Mouse (Mus musculus): ENCODE data around the gene Ddx1.
A peak's percentile ranks its signal among the peaks of the same experiment; 100 is the strongest.

Ddx1 gene

GRCm38 (mm10) chr12:13248691-13249572 is at the start of gene Ddx1:
Gene Ddx1, minus strand, starts transcription at chr12:13249213.
- peak; percentile 69 for DNase-seq (ENCODE audit: low spot score)

GRCm38 (mm10) chr12:13293421-13293881 is 44.4 kb upstream of the Ddx1 start:
- no peak for DNase-seq (ENCODE audit: low spot score)

GRCm38 (mm10) chr12:13291453-13291852 is 42.4 kb upstream of the Ddx1 start:
- DNase-seq (ENCODE audit: low spot score): no peak

GRCm38 (mm10) chr12:13269570-13270390 is 20.8 kb upstream of the Ddx1 start:
- DNase-seq (ENCODE audit: low spot score): no peak

GRCm38 (mm10) chr12:13268826-13269449 is 19.9 kb upstream of the Ddx1 start, which contains the start of gene Nbas:
Gene Nbas, plus strand, starts transcription at chr12:13269133.
- DNase-seq (ENCODE audit: low spot score): peak; percentile 84

GRCm38 (mm10) chr12:13268412-13268811 is 19.4 kb upstream of the Ddx1 start:
- DNase-seq (ENCODE audit: low spot score): no peak

- no peak for DNase-seq (ENCODE audit: low spot score)
Observed at GRCm38 (mm10) chr12:13255701-13256100, 6.7 kb upstream of the Ddx1 start.

- DNase-seq (ENCODE audit: low spot score): no peak
Observed at GRCm38 (mm10) chr12:13255068-13255467, 6.1 kb upstream of the Ddx1 start.

GRCm38 (mm10) chr12:13249573-13249919 is 533 bp upstream of the Ddx1 start:
- no peak for DNase-seq (ENCODE audit: low spot score)

- no peak for DNase-seq (ENCODE audit: low spot score)
Observed at GRCm38 (mm10) chr12:13242453-13242852, 6.6 kb downstream of the Ddx1 start.

- DNase-seq (ENCODE audit: low spot score): no peak
Observed at GRCm38 (mm10) chr12:13218101-13218514, 30.9 kb downstream of the Ddx1 start.

- no peak for DNase-seq (ENCODE audit: low spot score)
Observed at GRCm38 (mm10) chr12:13217568-13217967, 31.4 kb downstream of the Ddx1 start.

- no peak for DNase-seq (ENCODE audit: low spot score)
Observed at GRCm38 (mm10) chr12:13216501-13217103, 32.4 kb downstream of the Ddx1 start.

GRCm38 (mm10) chr12:13214345-13215278 is 34.4 kb downstream of the Ddx1 start:
- DNase-seq (ENCODE audit: low spot score): peak; percentile 84

- DNase-seq (ENCODE audit: low spot score): peak; percentile 54
Observed at GRCm38 (mm10) chr12:13211746-13212482, 37.1 kb downstream of the Ddx1 start.

- DNase-seq (ENCODE audit: low spot score): no peak
Observed at GRCm38 (mm10) chr12:13209692-13210377, 39.2 kb downstream of the Ddx1 start.

GRCm38 (mm10) chr12:13208983-13209451 is 40.0 kb downstream of the Ddx1 start:
- no peak for DNase-seq (ENCODE audit: low spot score)

GRCm38 (mm10) chr12:13208517-13208916 is 40.5 kb downstream of the Ddx1 start:
- no peak for DNase-seq (ENCODE audit: low spot score)

GRCm38 (mm10) chr12:13207099-13207498 is 41.9 kb downstream of the Ddx1 start:
- no peak for DNase-seq (ENCODE audit: low spot score)
